Mouse (Mus musculus) liver, embryonic 14.5 days (tissue): ENCODE measurements around the gene Olfm2. TPM values are rescaled to one million over a fixed set of nuclear protein-coding genes. Genes with fewer than 3 reads are reported as not detected.

Experiments
- ATAC-seq: fragments of 200-750 bp; cut with Nextera tagmentation; 2 replicates; pipeline ENCODE4 v1.8.0; 2017; ENCODE audit warnings: moderate number of reproducible peaks, mild to moderate bottlenecking, moderate library complexity; ENCODE audit not compliant: insufficient read depth
- DNase-seq, 3 experiments: peaks; one replicate each; pipeline ENCODE4 v3.0.0-alpha.2; 2012 to 2013; ENCODE audit warnings: low read depth in 3 of 3, low spot score in 3 of 3
- H3K27ac ChIP-seq: fragments of 300-500 bp; sonication (generic); 2 replicates; pipeline ENCODE4 v1.5.1; 2014; ENCODE audit warnings: moderate library complexity, mild to moderate bottlenecking, control low read depth, inconsistent platforms
- H3K27me3 ChIP-seq: fragments of 300-500 bp; sonication (generic); 2 replicates; pipeline ENCODE4 v1.6.1; 2014; ENCODE audit warnings: mild to moderate bottlenecking, low read length, moderate library complexity; ENCODE audit not compliant: control insufficient read depth, insufficient read depth
- H3K36me3 ChIP-seq: fragments of 300-500 bp; sonication (generic); replicated peaks from 2 replicates; pipeline ENCODE4 v1.6.1; 2014; ENCODE audit warnings: low read depth; ENCODE audit not compliant: control insufficient read depth, insufficient read depth
- H3K4me1 ChIP-seq, 2 experiments: fragments of 200-500 bp in 1 of 2; fragments of 300-500 bp in 1 of 2; sonication (generic) in 1 of 2; replicated peaks; 2 replicates each; pipeline ENCODE4 v1.6.1; 2012 to 2014; ENCODE audit warnings: antibody characterized with exemption in 1 of 2, inconsistent platforms in 1 of 2, low read length in 1 of 2; ENCODE audit not compliant: control insufficient read depth in 2 of 2, insufficient read depth in 2 of 2
- H3K4me2 ChIP-seq: fragments of 300-500 bp; sonication (generic); 2 replicates; pipeline ENCODE4 v1.6.1; 2014; ENCODE audit warnings: low read depth, mild to moderate bottlenecking, control low read depth, moderate library complexity
- H3K4me3 ChIP-seq, 2 experiments: fragments of 200-500 bp in 1 of 2; fragments of 300-500 bp in 1 of 2; sonication (generic) in 1 of 2; 2 replicates each; pipeline ENCODE4 v1.5.1; 2012 to 2014; ENCODE audit warnings: low read depth in 2 of 2, low read length in 2 of 2, mild to moderate bottlenecking in 2 of 2, control low read depth in 1 of 2, inconsistent platforms in 1 of 2, moderate library complexity in 1 of 2; ENCODE audit not compliant: insufficient read depth in 1 of 2
- H3K9ac ChIP-seq: fragments of 300-500 bp; sonication (generic); replicated peaks from 2 replicates; pipeline ENCODE4 v1.6.1; 2014; ENCODE audit warnings: mild to moderate bottlenecking, control low read depth, moderate library complexity
- H3K9me3 ChIP-seq: fragments of 300-500 bp; sonication (generic); 2 replicates; pipeline ENCODE4 v1.6.1; 2016; ENCODE audit warnings: low read length, mixed read lengths; ENCODE audit not compliant: control insufficient read depth
- CTCF ChIP-seq: IDR thresholded peaks from 2 replicates; pipeline ENCODE4 v1.5.1; 2016; ENCODE audit warnings: antibody characterized with exemption, low read depth, control low read depth
- EP300 ChIP-seq: IDR thresholded peaks from 2 replicates; pipeline ENCODE4 v1.6.1; 2016; ENCODE audit warnings: antibody characterized with exemption, low read depth
- WGBS: fragments of 180-500 bp; shearing (Covaris S2); extraction: QIAGEN DNeasy Blood & Tissue Kit; methylation state at CpG from one replicate; pipeline ENCODE4 v1.1.7; 2014; ENCODE audit not compliant: insufficient replicate concordance; 5-methylcytosine and 5-hydroxymethylcytosine counted together
- polyA plus RNA-seq, 2 experiments: library from polyadenylated mRNA; depleted of rRNA in 1 of 2; stranded (reverse) in 1 of 2; unstranded in 1 of 2; fragments of >200 nt; fragmentation: Nextera tagmentation in 1 of 2; extraction: Ambion mirVana in 1 of 2; gene quantifications; 2 replicates each; pipeline versions ENCODE4 v1.2.1 to v1.2.3; 2012 to 2014

Olfm2 gene
- 0.06 and 0.18 TPM in 2 replicates for polyA plus RNA-seq (2012; rRNA removed)
- 0.10 TPM in 1 of 2 replicates, not detected in the other for polyA plus RNA-seq (2014; fragmentation: Nextera tagmentation; extraction: Ambion mirVana)

- Histone ChIP-seq H3K4me1 (peaks cover 9 to 16% of the 10 kb centered on the region in 2 experiments), H3K36me3 (no peaks in the 10 kb centered on the region), H3K4me2 (peak within 1 kb of the TSS; percentile 49), H3K4me3 (peak within 1 kb of the TSS in 1 of 2 experiments; percentile 32; a peak in 2 of 4 replicates), H3K9ac (no peak within 1 kb of the TSS), H3K27ac (no peak within 1 kb of the TSS), H3K27me3 (peaks cover 42% of the 10 kb centered on the region), H3K9me3 (no peaks in the 10 kb centered on the region)
- ATAC-seq (no peak), DNase-seq (no peak)
- 2% methylated on average over 28 of the region's 50 CpGs for WGBS
- TF ChIP-seq EP300 = no peak
- no peak for TF ChIP-seq CTCF
Observed at GRCm38 (mm10) chr9:20746017-20746660, at the start of gene Olfm2. Olfm2 (minus strand) TSS chr9:20746349.

DNA sequence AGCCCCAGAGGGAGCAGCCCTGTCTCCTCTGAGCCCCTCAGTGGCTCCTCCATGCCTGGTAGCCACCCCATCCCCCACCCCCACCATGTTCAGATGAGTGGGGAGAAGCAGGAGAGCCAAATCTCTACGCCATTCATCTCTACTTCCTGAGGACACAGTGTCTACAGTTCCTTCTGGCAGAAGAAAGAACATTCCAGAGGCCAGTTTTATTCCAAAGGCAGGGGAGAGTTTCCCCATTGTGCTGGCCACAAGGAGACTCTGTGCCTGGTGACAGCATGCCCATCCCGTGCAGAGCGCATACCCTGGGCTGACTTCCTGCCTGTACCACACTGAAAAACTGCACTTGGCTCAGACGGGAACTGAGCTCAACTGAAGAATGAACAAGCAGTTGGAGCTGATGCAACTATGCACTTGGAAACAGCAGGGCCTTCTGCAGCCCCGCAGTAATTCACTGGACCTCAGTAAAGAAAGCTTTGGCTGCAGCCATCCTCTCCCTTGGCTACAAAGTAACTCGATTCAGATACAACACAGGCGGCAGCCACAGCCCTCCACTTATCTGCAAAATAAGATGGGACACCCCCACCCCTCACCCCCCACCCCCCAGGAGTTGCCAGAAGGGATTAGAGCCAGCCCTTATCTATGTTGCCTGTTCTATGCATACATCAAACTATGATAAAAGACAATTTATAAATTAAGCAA is 48.1 kb upstream of the Olfm2 start:
- H3K9me3 ChIP-seq = no peaks in the 10 kb centered on the region
- 10% methylated on average over 7 of the region's 7 CpGs for WGBS
- H3K4me3 ChIP-seq = no peak overlapping the region
- TF ChIP-seq EP300 (no peak), CTCF (no peak)
- no peak overlapping the region for H3K27ac ChIP-seq
- peaks cover 0 to 4% of the 10 kb centered on the region in 2 experiments; a peak in 2 of 4 replicates for H3K4me1 ChIP-seq
- DNase-seq = no peak
- no peaks in the 10 kb centered on the region for H3K36me3 ChIP-seq
- no peaks in the 10 kb centered on the region for H3K27me3 ChIP-seq
- no peak overlapping the region for H3K9ac ChIP-seq
- H3K4me2 ChIP-seq = no peak overlapping the region
- ATAC-seq = no peak

GRCm38 (mm10) chr9:20790345-20790744 is 44.2 kb upstream of the Olfm2 start:
- Histone ChIP-seq H3K4me1 (peaks cover 0 to 4% of the 10 kb centered on the region in 2 experiments; a peak in 2 of 4 replicates), H3K9me3 (no peaks in the 10 kb centered on the region), H3K27ac (no peak overlapping the region), H3K27me3 (no peaks in the 10 kb centered on the region), H3K36me3 (no peaks in the 10 kb centered on the region), H3K4me3 (no peak overlapping the region), H3K9ac (no peak overlapping the region), H3K4me2 (no peak overlapping the region)
- 65% methylated on average over 3 of the region's 3 CpGs for WGBS
- no peak for ATAC-seq
- no peak for DNase-seq
- no peak for TF ChIP-seq CTCF
- TF ChIP-seq EP300 = no peak

- Histone ChIP-seq H3K27ac (no peak overlapping the region), H3K9ac (no peak overlapping the region), H3K4me1 (peaks cover 0 to 4% of the 10 kb centered on the region in 2 experiments; a peak in 2 of 4 replicates), H3K27me3 (no peaks in the 10 kb centered on the region), H3K4me3 (no peak overlapping the region), H3K36me3 (no peaks in the 10 kb centered on the region), H3K4me2 (no peak overlapping the region), H3K9me3 (no peaks in the 10 kb centered on the region)
- DNase-seq = no peak
- ATAC-seq = no peak
- WGBS = 40% methylated on average over 3 of the region's 4 CpGs
- TF ChIP-seq CTCF = no peak
- TF ChIP-seq EP300 = no peak
Observed at GRCm38 (mm10) chr9:20789651-20790050, 43.5 kb upstream of the Olfm2 start.

DNA sequence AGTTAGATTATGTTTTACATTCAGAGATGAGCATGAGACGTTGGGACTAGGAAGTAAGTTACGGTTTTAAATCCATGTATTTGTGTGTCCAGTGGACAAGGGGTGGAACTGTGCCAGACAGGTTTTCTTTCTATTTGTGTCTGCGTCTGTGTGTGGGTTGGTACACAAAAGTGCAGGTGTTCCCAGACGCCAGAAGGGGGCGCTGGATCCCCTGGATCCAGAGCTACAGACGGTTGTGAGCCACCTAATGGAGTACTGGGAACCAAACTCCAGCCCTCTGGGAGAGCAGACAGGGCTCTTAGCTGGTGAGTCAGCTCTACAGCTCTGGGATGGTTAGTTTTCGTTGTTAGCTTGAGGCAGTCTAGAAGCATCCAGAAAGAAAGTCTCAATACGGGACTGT is 41.8 kb upstream of the Olfm2 start:
- no peak for TF ChIP-seq EP300
- peak; percentile 33; the same call in 1 of the 2 replicates for TF ChIP-seq CTCF
- DNase-seq (no peak), ATAC-seq (no peak)
- H3K27me3 ChIP-seq = no peaks in the 10 kb centered on the region
- 58% methylated on average over 8 of the region's 8 CpGs for WGBS
- no peaks in the 10 kb centered on the region; a peak in 1 of 4 replicates for H3K4me1 ChIP-seq
- no peak overlapping the region for H3K4me3 ChIP-seq
- H3K36me3 ChIP-seq = no peaks in the 10 kb centered on the region
- no peak overlapping the region for H3K27ac ChIP-seq
- H3K9ac ChIP-seq = no peak overlapping the region
- no peak overlapping the region for H3K4me2 ChIP-seq
- H3K9me3 ChIP-seq = no peaks in the 10 kb centered on the region
